Mouse (Mus musculus) kidney, adult 2 months (tissue): ENCODE data around the gene Ifna13.

Source experiments
- CTCF ChIP-seq: fragments of 200-500 bp; conservative IDR thresholded peaks from 2 replicates; pipeline ENCODE4 v1.5.1; 2011; ENCODE audit warnings: low read depth, mild to moderate bottlenecking, control low read depth, low read length, moderate library complexity, mixed read lengths; ENCODE audit not compliant: insufficient read depth, insufficient read length
- POLR2A ChIP-seq: fragments of 200-500 bp; IDR thresholded peaks from one replicate; pipeline ENCODE4 v1.6.1; 2011; ENCODE audit warnings: low read depth, low read length, control low read depth

DNA sequence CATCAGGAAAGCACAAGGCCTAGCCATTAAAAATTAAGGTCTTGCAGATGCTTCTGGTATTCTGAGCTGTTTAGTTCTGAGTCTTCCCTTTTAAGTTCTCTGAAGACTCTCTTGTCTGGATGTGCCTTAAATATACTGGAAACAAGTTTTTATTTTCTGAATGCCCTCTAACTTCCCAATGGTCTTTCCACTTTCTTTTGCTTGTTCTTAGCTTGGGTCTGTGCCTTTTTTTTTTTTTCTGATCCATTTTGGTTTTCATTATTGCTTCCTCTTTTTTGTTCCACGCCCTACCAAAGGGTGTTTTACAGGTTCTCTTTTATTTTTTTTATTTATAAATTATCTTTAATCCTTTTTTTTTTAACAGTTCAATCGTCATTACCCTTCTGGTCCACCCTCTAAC lies at the start of gene Ifna13:
- no peak for TF ChIP-seq CTCF
- no peak for TF ChIP-seq POLR2A
